Mouse (Mus musculus) heart, embryonic 11.5 days (tissue): ENCODE measurements at regions not wholly inside any gene's neighbourhood (a gene's known extent, or its start where the extent isn't known, plus 50 kb on each side); places are given as distances from the start of the nearest gene placed in this dataset.

ENCODE experiments used
- ATAC-seq: fragments of 200-750 bp; cut with Nextera tagmentation; replicated peaks from 2 replicates; pipeline ENCODE4 v1.8.0; 2017; ENCODE audit warnings: moderate library complexity; ENCODE audit not compliant: insufficient number of reproducible peaks, low FRiP score, low TSS enrichment
- H3K27ac ChIP-seq: fragments of 300-500 bp; sonication (generic); 2 replicates; pipeline ENCODE4 v1.5.1; 2014; ENCODE audit warnings: mild to moderate bottlenecking, low read depth, low read length
- H3K27me3 ChIP-seq: fragments of 300-500 bp; sonication (generic); 2 replicates; pipeline ENCODE4 v1.6.1; 2014; ENCODE audit warnings: mild to moderate bottlenecking, low read length, mixed read lengths; ENCODE audit not compliant: control insufficient read depth, insufficient read depth
- H3K36me3 ChIP-seq: fragments of 300-500 bp; sonication (generic); 2 replicates; pipeline ENCODE4 v1.6.1; 2014; ENCODE audit warnings: mild to moderate bottlenecking, low read length, moderate library complexity, mixed read lengths; ENCODE audit not compliant: control insufficient read depth, insufficient read depth
- H3K4me1 ChIP-seq: fragments of 300-500 bp; sonication (generic); 2 replicates; pipeline ENCODE4 v1.6.1; 2014; ENCODE audit warnings: low read length; ENCODE audit not compliant: control insufficient read depth, insufficient read depth
- H3K4me2 ChIP-seq: fragments of 300-500 bp; sonication (generic); 2 replicates; pipeline ENCODE4 v1.6.1; 2014; ENCODE audit warnings: mild to moderate bottlenecking, moderate library complexity
- H3K4me3 ChIP-seq: fragments of 300-500 bp; sonication (generic); 2 replicates; pipeline ENCODE4 v1.5.1; 2014; ENCODE audit warnings: low read depth, low read length
- H3K9ac ChIP-seq: fragments of 300-500 bp; sonication (generic); 2 replicates; pipeline ENCODE4 v1.6.1; 2014; ENCODE audit warnings: mild to moderate bottlenecking, low read depth, low read length, moderate library complexity
- H3K9me3 ChIP-seq: fragments of 300-500 bp; sonication (generic); replicated peaks from 2 replicates; pipeline ENCODE4 v1.6.1; 2016; ENCODE audit warnings: low read length; ENCODE audit not compliant: control insufficient read depth
- WGBS: fragments of 180-500 bp; shearing (Covaris S2); extraction: QIAGEN DNeasy Blood & Tissue Kit; methylation state at CpG from one replicate; pipeline ENCODE4 v1.1.7; 2014; ENCODE audit not compliant: insufficient replicate concordance; 5-methylcytosine and 5-hydroxymethylcytosine counted together

DNA sequence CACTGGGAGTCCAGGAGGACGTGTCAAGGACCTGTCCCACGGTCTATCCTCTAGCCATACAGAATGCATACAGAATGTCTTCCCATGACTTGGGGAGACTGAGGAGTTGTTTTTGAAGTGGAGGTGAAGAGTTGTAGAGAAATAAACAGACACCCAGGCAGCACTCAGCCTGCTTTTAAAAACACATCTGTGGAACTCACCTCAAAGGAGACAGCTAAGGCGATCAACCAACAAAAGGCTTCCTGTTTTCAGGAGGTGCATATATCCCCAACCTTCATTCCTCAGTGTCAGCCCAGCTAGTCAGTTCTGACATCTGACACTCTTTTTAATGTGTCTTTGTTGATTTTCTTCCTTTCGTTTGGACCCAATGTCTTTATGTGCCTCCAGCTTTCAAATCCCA, 78.6 kb upstream of the Rasgrp1 start:
- ATAC-seq: no peak

GRCm38 (mm10) chr2:117422756-117423155, 80.0 kb upstream of the Rasgrp1 start:
- ATAC-seq: no peak
- Histone ChIP-seq H3K36me3 (no peaks in the 10 kb centered on the region), H3K27ac (no peak overlapping the region), H3K4me1 (no peaks in the 10 kb centered on the region), H3K4me3 (no peak overlapping the region), H3K4me2 (no peak overlapping the region), H3K27me3 (no peaks in the 10 kb centered on the region), H3K9me3 (no peaks in the 10 kb centered on the region), H3K9ac (no peak overlapping the region)
- 65% methylated on average over 4 of the region's 4 CpGs for WGBS

More for the DNA sequence above, 78.6 kb upstream of the Rasgrp1 start:
- Histone ChIP-seq H3K36me3 (no peaks in the 10 kb centered on the region), H3K9ac (no peak overlapping the region), H3K4me1 (no peaks in the 10 kb centered on the region), H3K27me3 (no peaks in the 10 kb centered on the region), H3K4me3 (no peak overlapping the region), H3K4me2 (no peak overlapping the region), H3K9me3 (no peaks in the 10 kb centered on the region), H3K27ac (no peak overlapping the region)
- WGBS: 69% methylated on average over 4 of the region's 4 CpGs

GRCm38 (mm10) chr2:117429205-117429604, 86.4 kb upstream of the Rasgrp1 start:
- no peak overlapping the region for H3K4me2 ChIP-seq
- H3K4me1 ChIP-seq: no peaks in the 10 kb centered on the region
- no peaks in the 10 kb centered on the region for H3K27me3 ChIP-seq
- no peak overlapping the region for H3K9ac ChIP-seq
- no peak for ATAC-seq
- H3K27ac ChIP-seq: no peak overlapping the region
- H3K9me3 ChIP-seq: no peaks in the 10 kb centered on the region
- H3K4me3 ChIP-seq: no peak overlapping the region
- no peaks in the 10 kb centered on the region for H3K36me3 ChIP-seq
- 64% methylated on average over 9 of the region's 9 CpGs for WGBS

DNA sequence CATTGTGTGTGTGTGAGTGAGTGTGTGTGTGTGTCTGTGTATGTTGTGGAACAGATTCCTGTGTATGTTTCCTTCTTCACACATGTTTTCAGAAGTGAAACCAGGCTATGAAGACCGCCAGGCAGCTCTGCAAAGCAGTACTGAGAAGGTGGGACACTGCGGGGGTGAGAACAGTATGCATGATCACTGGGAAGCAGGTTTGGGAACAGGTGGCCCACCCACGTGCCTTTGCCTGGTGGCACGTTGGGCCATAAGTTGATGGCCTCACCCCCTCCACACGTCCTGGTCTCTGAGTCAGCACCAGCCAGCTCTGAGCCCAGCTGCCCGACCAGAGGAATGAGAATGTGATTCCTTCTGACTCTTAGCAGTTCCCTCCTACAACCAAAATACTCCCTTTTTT, 89.2 kb upstream of the Rasgrp1 start:
- Histone ChIP-seq H3K9me3 (no peaks in the 10 kb centered on the region), H3K4me2 (no peak overlapping the region), H3K9ac (no peak overlapping the region), H3K27ac (no peak overlapping the region), H3K36me3 (no peaks in the 10 kb centered on the region), H3K27me3 (no peaks in the 10 kb centered on the region), H3K4me1 (no peaks in the 10 kb centered on the region), H3K4me3 (no peak overlapping the region)
- no peak for ATAC-seq
- WGBS: 51% methylated on average over 6 of the region's 6 CpGs

DNA sequence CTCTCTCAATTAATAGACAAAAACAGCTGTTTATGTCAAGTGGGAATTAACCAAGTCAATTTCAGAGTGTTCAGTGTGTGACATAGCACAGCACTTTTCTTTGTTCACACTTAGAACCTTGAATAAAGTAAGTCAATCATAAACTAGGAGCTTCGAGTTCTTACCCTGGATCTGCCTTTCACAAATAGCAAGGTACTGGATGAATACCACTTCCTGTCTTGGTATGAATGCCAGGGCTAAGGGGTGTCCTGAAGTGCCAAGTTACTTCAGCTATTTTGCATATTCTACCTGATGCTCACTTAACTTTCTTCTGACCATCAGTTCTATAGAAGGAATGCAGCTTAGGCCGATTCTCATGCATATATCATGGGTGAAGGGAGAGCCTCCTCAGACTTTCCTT, 90.1 kb upstream of the Rasgrp1 start:
- H3K4me3 ChIP-seq: no peak overlapping the region
- no peaks in the 10 kb centered on the region for H3K27me3 ChIP-seq
- no peak for ATAC-seq
- H3K27ac ChIP-seq: no peak overlapping the region
- no peak overlapping the region for H3K4me2 ChIP-seq
- 71% methylated on average over 2 of the region's 2 CpGs for WGBS
- no peak overlapping the region for H3K9ac ChIP-seq
- H3K36me3 ChIP-seq: no peaks in the 10 kb centered on the region
- H3K9me3 ChIP-seq: no peaks in the 10 kb centered on the region
- H3K4me1 ChIP-seq: no peaks in the 10 kb centered on the region

DNA sequence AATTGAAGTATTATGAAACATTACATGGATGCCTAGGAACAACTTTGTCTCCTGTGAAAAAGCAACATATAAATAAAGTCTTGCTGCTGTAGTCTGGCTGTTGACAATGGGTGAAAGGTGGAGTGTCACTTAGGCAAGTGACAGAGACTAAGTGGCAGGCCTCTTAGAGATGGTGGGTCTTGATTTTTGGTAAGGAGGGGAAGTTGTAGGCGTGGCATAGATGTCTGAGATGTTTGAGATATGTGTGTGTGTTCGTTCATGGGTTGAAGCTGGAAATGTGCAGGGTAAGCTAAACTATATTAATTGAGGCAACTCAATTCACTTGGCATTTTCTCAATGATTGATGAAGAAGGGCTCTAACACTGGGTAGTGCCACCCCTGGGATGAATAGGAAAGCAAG, 90.7 kb upstream of the Rasgrp1 start:
- no peaks in the 10 kb centered on the region for H3K9me3 ChIP-seq
- ATAC-seq: no peak
- H3K9ac ChIP-seq: no peak overlapping the region

GRCm38 (mm10) chr2:117438079-117438478, 95.3 kb upstream of the Rasgrp1 start:
- WGBS: 82% methylated on average over 12 of the region's 12 CpGs
- Histone ChIP-seq H3K36me3 (no peaks in the 10 kb centered on the region), H3K27ac (no peak overlapping the region), H3K27me3 (no peaks in the 10 kb centered on the region), H3K4me2 (no peak overlapping the region), H3K9me3 (no peaks in the 10 kb centered on the region), H3K4me1 (no peaks in the 10 kb centered on the region), H3K4me3 (no peak overlapping the region), H3K9ac (no peak overlapping the region)
- ATAC-seq: no peak

More for the DNA sequence above, 90.7 kb upstream of the Rasgrp1 start:
- Histone ChIP-seq H3K4me3 (no peak overlapping the region), H3K27ac (no peak overlapping the region), H3K36me3 (no peaks in the 10 kb centered on the region), H3K4me1 (no peaks in the 10 kb centered on the region), H3K4me2 (no peak overlapping the region), H3K27me3 (no peaks in the 10 kb centered on the region)
- WGBS: 76% methylated on average over 2 of the region's 2 CpGs

- Histone ChIP-seq H3K4me2 (no peak overlapping the region), H3K27me3 (no peaks in the 10 kb centered on the region), H3K4me3 (no peak overlapping the region), H3K4me1 (no peaks in the 10 kb centered on the region), H3K9me3 (no peaks in the 10 kb centered on the region), H3K36me3 (no peaks in the 10 kb centered on the region), H3K27ac (no peak overlapping the region), H3K9ac (no peak overlapping the region)
- WGBS: 61% methylated on average over 8 of the region's 8 CpGs
- ATAC-seq: no peak
Measured at GRCm38 (mm10) chr2:117438586-117439371, 96.0 kb upstream of the Rasgrp1 start.
